Mouse (Mus musculus): ENCODE measurements at regions not wholly inside any gene's neighbourhood (a gene's known extent, or its start where the extent isn't known, plus 50 kb on each side); places are given as distances from the start of the nearest gene placed in this dataset.

DNA sequence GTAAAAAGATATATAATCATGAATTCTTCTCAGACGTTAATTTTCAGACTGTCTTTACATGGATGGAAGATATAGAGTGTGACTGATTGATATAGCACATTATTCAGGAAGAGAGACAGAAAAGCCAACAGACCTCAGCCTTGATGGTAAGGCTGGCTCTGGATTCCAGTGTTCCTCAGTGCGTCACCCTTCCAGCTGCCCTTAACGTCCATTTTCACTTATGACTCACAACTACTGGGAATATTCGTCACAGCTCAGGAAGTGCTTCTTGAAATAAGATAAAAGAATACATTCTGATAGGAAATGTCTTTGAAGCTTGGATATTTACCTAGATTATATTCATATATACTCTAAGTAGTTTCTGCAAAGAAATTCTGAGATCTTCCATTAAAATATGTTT is 923.8 kb downstream of the Flrt2 start:
- in situ Hi-C loops (cut with MboI, MseI) = no loop called here

DNA sequence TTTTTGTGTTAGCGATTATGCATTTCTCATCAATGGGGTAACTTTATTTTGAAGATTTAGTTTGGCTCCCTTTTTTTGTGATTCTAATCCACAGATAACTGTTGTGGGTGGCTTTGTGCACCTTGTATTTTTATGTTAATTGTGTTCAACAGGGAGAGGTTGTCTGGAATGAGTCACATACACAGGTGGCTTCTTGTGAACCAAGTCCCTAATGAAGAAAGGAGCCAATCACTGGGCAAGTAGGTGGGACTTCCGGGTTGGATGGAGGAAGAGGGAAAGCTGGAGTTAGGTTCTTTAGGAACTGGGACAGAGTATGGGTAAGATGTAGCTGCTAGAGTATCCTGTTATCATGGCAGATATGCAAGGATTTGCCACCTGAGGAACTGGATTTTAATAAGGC is 925.2 kb downstream of the Flrt2 start:
- in situ Hi-C loops (cut with MboI, MseI) = no loop called here

Data from T-helper 17 cell (primary cell).